Mouse (Mus musculus) embryonic fibroblast, embryonic 13.5 days (primary cell): ENCODE results near the gene Iffo2.

Experiments used
- CTCF ChIP-seq: IDR thresholded peaks from 2 replicates; pipeline ENCODE4 v1.5.1; 2011; ENCODE audit warnings: mild to moderate bottlenecking, control low read depth, low read length, moderate library complexity, borderline replicate concordance; ENCODE audit not compliant: insufficient read depth
- POLR2A ChIP-seq: IDR thresholded peaks from 2 replicates; pipeline ENCODE4 v1.6.1; 2011; ENCODE audit warnings: low read depth, mild to moderate bottlenecking, control low read depth, low read length, moderate library complexity

GRCm38 (mm10) chr4:139598356-139598755 lies 68.0 kb downstream of the Iffo2 start:
- TF ChIP-seq CTCF = no peak
- TF ChIP-seq POLR2A = no peak; the same call in none of the 2 replicates
